Mouse (Mus musculus) spleen, postnatal 14 days (tissue): ENCODE results near the gene Ash1l.

Experiments used
- DNase-seq, 2 experiments: peaks; one replicate each; pipeline ENCODE4 v3.0.0; 2021 to 2022; ENCODE audit warnings: low spot score in 2 of 2

The Ash1l gene

DNA sequence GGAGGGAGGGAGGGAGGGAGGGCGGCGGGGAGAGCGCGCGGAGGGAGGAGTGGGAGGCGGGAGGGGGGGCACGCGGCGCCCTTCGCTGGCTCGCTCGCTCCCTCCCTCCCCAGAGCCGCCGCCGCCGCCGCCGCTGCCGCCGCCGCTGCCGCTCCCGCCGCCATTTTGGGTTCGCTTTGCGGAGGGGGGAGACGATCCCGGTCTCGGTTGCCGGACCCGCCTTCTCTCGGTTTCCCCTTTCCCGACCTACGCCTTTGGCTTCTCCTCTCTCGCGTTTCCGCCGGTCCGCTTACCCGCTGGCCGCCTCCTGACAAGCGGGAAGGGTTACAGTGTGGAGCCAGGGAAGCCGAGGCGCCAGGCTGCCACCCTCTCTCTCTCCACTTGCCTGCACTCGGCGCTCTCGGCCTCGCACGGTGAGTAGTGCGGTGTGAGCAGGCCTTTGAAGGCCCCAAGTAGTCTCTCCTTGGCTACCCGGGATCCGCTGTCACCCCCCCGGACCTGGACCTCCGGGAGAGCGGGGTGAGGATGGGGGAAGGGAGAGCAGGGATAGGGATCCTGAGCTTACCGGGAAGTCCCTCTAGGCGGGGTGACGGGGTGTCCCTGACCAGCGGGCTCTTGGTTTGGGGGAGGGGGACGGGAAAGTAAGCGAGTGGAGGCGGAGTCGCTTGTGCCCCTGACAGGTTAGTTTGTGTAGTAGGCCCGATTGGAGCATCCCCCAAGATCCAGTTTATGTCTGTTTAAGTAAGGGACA lies at the start of gene Ash1l, which contains the start of gene Dap3:
TSS of gene Ash1l (plus strand) at position 47 of the 751 bp plus-strand sequence.
TSS of gene Dap3 (minus strand) at position 606 of the 751 bp plus-strand sequence.
- DNase-seq: peak; percentile 62 to 74

GRCm38 (mm10) chr3:88904803-88905202 lies 45.6 kb upstream of the Ash1l start:
- DNase-seq: no peak

DNA sequence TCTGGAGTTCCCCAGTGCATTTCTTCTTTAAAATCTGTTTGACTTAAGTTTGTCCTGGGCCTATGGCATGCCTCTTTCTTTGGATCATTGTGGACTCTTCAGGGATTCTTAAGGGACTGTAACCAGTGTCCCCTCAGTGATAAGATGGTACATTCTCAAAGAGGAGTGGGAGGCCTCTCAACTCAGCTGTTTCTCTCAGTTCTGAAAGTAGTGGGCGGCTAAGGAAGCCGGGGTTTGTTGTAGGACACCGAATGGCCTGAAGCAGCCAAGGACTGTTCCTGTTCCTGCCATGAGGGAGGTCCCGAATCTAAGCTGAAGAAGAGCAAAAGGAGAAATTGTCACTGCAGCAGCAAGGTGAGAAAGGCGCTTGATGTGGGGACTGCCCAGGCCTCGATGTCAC lies 45.2 kb upstream of the Ash1l start:
- no peak for DNase-seq

- DNase-seq: no peak
Measured at GRCm38 (mm10) chr3:88905741-88906140, 44.7 kb upstream of the Ash1l start.

DNA sequence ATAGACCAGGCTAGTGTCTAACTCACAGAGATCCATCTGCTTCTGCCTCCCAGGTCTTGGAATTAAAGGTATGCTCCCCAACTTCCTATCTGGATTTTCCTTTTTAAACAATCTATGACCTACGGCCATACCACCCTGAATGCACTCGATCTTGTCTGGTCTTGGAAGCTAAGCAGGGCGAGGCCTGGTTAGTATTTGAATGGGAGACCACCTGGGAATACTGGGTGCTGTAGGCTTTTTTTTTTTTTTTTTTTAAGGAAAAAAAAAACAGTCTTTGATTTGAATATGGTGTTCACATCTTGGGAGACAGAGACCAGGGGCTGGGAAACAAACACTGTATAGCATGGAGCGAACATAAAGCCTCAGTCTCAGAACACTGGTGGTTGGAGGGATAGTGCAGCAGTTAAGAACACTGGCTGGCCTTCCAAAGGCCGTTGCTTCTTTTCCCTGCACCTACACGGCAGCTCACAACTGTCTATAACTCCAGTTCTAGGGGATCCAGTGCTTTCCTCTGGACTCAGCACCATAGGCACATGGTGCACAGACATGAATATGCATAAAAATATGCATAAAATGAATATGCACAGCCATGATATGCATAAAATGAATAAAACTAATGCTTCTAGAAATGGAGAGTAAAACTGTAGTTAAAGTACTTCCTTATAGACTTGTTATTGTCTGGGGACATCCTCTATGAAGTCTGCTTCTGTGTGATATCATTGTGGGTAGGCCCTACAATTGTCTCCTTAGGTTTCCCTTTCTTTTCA lies 43.8 kb upstream of the Ash1l start:
- no peak for DNase-seq

GRCm38 (mm10) chr3:88912585-88912984 lies 37.8 kb upstream of the Ash1l start:
- no peak for DNase-seq

GRCm38 (mm10) chr3:88913511-88914383 lies 36.7 kb upstream of the Ash1l start, which contains the start of gene Msto1:
Msto1 (minus strand) TSS chr3:88913999.
- peak; percentile 84 to 90 for DNase-seq

DNA sequence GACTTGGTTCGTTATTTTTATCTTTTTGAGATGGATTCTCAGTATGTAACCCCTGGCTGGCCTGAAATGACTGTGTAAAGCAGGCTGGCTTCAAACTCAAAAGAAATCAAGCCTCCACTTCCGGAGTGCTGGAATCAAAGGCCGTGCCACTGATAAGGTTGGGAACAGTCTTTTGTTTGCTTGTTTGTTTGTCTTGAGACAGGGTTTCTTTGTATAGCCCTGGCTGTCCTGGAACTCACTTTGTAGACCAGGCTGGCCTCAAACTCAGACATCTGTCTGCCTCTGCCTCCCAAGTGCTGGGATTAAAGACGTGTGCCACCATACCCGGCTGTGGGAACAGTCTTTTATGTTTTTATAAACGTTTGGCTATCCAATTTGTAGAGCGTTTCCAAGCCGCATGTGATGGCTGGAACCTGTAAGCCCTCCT lies 36.0 kb upstream of the Ash1l start:
- no peak for DNase-seq

DNA sequence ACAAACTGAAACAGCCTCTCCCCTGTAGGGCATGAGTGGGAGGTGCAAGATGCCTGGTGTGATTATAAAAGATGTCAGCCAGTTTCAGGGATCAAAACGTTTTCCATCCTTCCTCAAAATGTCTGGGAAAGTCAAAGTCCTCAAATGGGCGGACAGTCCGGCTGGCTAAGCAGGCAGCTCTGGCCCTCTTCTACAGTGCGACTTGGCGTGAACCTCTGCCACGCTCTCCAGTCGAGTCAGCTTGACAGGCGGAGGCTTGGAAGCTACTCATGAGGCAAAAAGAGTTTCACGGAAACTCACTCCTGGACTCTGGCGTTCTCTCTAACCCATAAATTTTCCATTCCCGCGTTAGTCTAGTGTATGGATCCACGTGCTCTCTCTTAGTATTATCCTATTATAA lies 31.4 kb upstream of the Ash1l start:
- no peak for DNase-seq

DNA sequence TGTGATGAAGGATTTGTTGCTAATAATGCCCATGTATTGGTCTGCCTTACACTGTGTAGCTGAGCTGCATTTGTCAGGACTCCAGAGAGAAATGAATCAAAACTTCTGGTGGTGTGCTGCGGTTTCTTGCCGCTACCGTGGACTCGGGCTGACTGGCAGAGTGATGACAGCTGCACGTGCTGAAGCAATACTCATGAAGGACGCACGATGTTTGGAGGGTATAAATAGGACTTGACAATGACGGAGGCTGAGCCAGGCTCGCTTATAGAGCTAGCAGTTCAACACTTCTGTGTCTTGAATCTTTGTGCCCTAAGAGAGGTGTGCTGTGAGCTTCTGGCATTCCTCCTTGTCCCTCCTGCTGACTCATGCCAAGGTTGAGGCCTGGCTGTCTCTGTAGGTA lies 29.0 kb upstream of the Ash1l start:
- no peak for DNase-seq

GRCm38 (mm10) chr3:88923989-88924591 lies 26.3 kb upstream of the Ash1l start:
- DNase-seq: no peak

GRCm38 (mm10) chr3:88925651-88926050 lies 24.8 kb upstream of the Ash1l start:
- no peak for DNase-seq

- DNase-seq: no peak
Measured at GRCm38 (mm10) chr3:88929501-88929900, 20.9 kb upstream of the Ash1l start.

DNA sequence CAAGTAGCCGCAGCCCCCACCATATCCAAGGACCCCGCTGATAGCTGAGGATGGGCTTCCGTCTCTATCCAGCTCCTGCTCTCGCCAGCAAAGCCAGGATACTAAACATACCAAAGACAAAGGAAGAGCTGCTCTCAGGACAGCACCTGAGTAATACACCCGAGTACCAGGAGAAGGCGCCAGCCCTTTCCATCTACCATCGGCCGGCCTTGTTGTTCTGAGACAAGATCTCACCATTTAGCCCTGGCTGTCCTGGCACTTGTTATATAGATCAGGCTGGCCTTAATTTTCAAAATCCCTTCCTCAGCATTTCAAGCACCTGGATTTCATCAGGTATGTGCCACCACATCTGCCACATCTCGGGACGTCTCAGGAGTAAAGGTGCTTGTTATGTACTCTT lies 11.4 kb upstream of the Ash1l start:
- no peak for DNase-seq

DNA sequence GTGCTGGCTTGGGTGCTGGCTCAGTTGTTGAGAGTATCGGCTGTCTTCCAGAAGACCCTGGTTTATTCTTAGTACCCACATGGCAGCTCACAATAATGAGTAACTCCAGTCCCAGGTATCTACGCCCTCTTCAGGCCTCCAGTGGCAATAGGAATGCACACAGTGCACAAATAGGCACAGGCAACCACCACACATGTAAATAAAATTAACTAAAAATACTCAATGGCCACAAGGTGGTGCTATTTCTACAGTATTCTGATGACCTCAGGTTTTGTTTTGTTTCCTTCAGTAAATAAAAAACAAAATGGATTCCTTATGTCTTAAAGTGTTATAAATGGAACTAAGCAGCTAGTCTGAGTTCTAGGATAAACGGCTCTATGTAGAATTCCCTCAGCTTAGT lies 10.7 kb upstream of the Ash1l start:
- DNase-seq: no peak

- DNase-seq: no peak
Measured at GRCm38 (mm10) chr3:88942316-88942880, 8.0 kb upstream of the Ash1l start.

DNA sequence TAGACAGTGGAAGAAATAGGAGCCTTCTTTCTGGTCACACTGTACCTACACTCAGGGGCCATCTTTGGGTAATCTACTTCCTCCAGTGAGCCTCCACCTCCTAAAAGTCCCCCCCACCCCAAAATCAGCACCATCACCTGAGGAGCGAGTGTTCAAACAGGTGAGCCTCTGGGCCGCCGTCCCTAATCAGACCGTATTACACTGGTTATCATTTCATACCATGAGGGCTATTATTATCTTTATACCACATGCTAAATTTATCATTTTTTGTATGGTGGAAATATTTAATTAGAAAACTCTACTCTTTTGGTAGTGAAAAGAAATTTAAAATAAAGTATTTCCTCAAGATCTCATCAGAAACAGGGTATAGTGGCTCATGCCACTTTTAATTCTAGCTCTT lies 6.3 kb upstream of the Ash1l start:
- DNase-seq: no peak

- peak; percentile 75 to 82 for DNase-seq
Measured at GRCm38 (mm10) chr3:88949786-88950575, 441 bp upstream of the Ash1l start.

DNA sequence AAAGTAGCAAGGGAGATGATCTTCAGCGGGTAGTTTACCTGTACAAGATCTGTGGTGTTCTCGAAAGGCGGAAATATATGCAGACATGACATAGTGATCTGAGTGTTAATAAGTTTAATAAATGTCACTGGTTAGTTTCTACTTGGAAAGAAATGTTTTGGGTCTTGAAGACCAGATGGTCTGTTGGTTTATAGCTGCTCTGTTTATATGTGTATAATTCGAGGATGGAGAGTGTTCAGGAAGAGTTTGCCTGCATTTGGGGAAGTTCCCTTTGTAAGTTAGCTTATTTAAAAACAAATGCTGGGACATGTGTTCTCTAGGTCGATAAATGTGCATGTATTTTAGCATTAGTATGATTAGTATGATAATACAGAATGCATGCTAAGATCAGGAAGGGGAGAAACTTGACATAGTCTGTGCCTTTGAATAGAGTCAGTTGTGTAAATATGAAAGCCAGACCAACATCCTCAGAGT lies 942 bp downstream of the Ash1l start:
- DNase-seq: no peak

GRCm38 (mm10) chr3:88953246-88953645 lies 2.8 kb downstream of the Ash1l start:
- DNase-seq: no peak
